Mouse (Mus musculus) forebrain, embryonic 12.5 days (tissue): ENCODE measurements around the gene Slc25a12. TPM values are rescaled to one million over a fixed set of nuclear protein-coding genes. Genes with fewer than 3 reads are reported as not detected.

Source experiments
- ATAC-seq: fragments of 200-750 bp; cut with Nextera tagmentation; 2 replicates; pipeline ENCODE4 v1.8.0; 2017; ENCODE audit warnings: moderate TSS enrichment; ENCODE audit not compliant: low FRiP score
- H3K27ac ChIP-seq: fragments of 300-500 bp; sonication (generic); 2 replicates; pipeline ENCODE4 v1.5.1; 2016; ENCODE audit warnings: mild to moderate bottlenecking
- H3K27me3 ChIP-seq: fragments of 300-500 bp; sonication (generic); 2 replicates; pipeline ENCODE4 v1.6.1; 2016; ENCODE audit warnings: mild to moderate bottlenecking
- H3K36me3 ChIP-seq: fragments of 300-500 bp; sonication (generic); replicated peaks from 2 replicates; pipeline ENCODE4 v1.6.1; 2016; ENCODE audit warnings: mild to moderate bottlenecking
- H3K4me1 ChIP-seq: fragments of 300-500 bp; sonication (generic); 2 replicates; pipeline ENCODE4 v1.6.1; 2016
- H3K4me2 ChIP-seq: fragments of 300-500 bp; sonication (generic); 2 replicates; pipeline ENCODE4 v1.6.1; 2016; ENCODE audit warnings: mild to moderate bottlenecking, moderate library complexity
- H3K4me3 ChIP-seq: fragments of 300-500 bp; sonication (generic); replicated peaks from 2 replicates; pipeline ENCODE4 v1.5.1; 2016; ENCODE audit warnings: mild to moderate bottlenecking
- H3K9ac ChIP-seq: fragments of 300-500 bp; sonication (generic); 2 replicates; pipeline ENCODE4 v1.6.1; 2016; ENCODE audit warnings: mild to moderate bottlenecking
- H3K9me3 ChIP-seq: fragments of 300-500 bp; sonication (generic); 2 replicates; pipeline ENCODE4 v1.6.1; 2016
- WGBS: fragments of 180-500 bp; shearing (Covaris S2); methylation state at CpG from one replicate; pipeline ENCODE4 v1.1.7; 2016; 5-methylcytosine and 5-hydroxymethylcytosine counted together
- polyA plus RNA-seq: library from polyadenylated mRNA; unstranded; fragments of >200 nt; fragmentation: Nextera tagmentation; extraction: Ambion mirVana; gene quantifications from 2 replicates; pipeline ENCODE4 v1.2.1, GENCODE M21; 2016

The Slc25a12 gene
- polyA plus RNA-seq, 1 experiment from 2014 or later = 53.8 TPM

GRCm38 (mm10) chr2:71371790-71372189 is 4.2 kb upstream of the Slc25a12 start:
- Histone ChIP-seq H3K27me3 (peaks cover 4% of the 10 kb centered on the region; the same call in 1 of the 2 replicates), H3K9me3 (no peaks in the 10 kb centered on the region), H3K4me3 (no peak overlapping the region), H3K9ac (no peak overlapping the region), H3K4me1 (peaks cover 5% of the 10 kb centered on the region), H3K4me2 (no peak overlapping the region), H3K27ac (no peak overlapping the region), H3K36me3 (no peaks in the 10 kb centered on the region)
- no peak for ATAC-seq
- WGBS = 91% methylated on average over 5 of the region's 5 CpGs

- H3K27me3 ChIP-seq = peaks cover 4% of the 10 kb centered on the region; the same call in 1 of the 2 replicates
- no peak overlapping the region for H3K27ac ChIP-seq
- no peak overlapping the region for H3K9ac ChIP-seq
- H3K9me3 ChIP-seq = no peaks in the 10 kb centered on the region
- 33% methylated on average over 8 of the region's 8 CpGs for WGBS
- ATAC-seq = no peak
- H3K4me2 ChIP-seq = peak overlapping the region; percentile 30
- peaks cover 16% of the 10 kb centered on the region for H3K4me1 ChIP-seq
- H3K36me3 ChIP-seq = no peaks in the 10 kb centered on the region
- peak overlapping the region; percentile 64; the same call in 1 of the 2 replicates for H3K4me3 ChIP-seq
These were observed 537 bp upstream of the Slc25a12 start for GRCm38 (mm10) chr2:71368086-71368485.

GRCm38 (mm10) chr2:71366618-71367124 is 878 bp downstream of the Slc25a12 start:
- no peak; the same call in 1 of the 2 replicates for ATAC-seq
- Histone ChIP-seq H3K9ac (peak overlapping the region; percentile 82), H3K4me3 (peak overlapping the region; percentile 64), H3K4me2 (peak overlapping the region; percentile 71), H3K4me1 (peaks cover 16% of the 10 kb centered on the region), H3K27me3 (peaks cover under 1% of the 10 kb centered on the region; the same call in 1 of the 2 replicates), H3K27ac (no peak overlapping the region), H3K36me3 (peaks cover 5% of the 10 kb centered on the region), H3K9me3 (no peaks in the 10 kb centered on the region)
- 22% methylated on average over 9 of the region's 9 CpGs for WGBS

GRCm38 (mm10) chr2:71360192-71360591 is 7.4 kb downstream of the Slc25a12 start:
- H3K4me1 ChIP-seq = peaks cover 3% of the 10 kb centered on the region; the same call in 1 of the 2 replicates
- H3K27me3 ChIP-seq = no peaks in the 10 kb centered on the region
- WGBS = 78% methylated on average over 1 of the region's 1 CpGs
- no peak for ATAC-seq
- H3K4me2 ChIP-seq = no peak overlapping the region
- H3K9me3 ChIP-seq = no peaks in the 10 kb centered on the region
- H3K36me3 ChIP-seq = peaks cover 6% of the 10 kb centered on the region
- no peak overlapping the region for H3K4me3 ChIP-seq
- H3K9ac ChIP-seq = no peak overlapping the region
- H3K27ac ChIP-seq = no peak overlapping the region

- Histone ChIP-seq H3K27me3 (no peaks in the 10 kb centered on the region), H3K4me2 (no peak overlapping the region), H3K4me1 (peaks cover 5% of the 10 kb centered on the region; the same call in 1 of the 2 replicates), H3K9me3 (no peaks in the 10 kb centered on the region), H3K27ac (no peak overlapping the region), H3K36me3 (peaks cover 6% of the 10 kb centered on the region), H3K4me3 (no peak overlapping the region), H3K9ac (no peak overlapping the region)
- no peak for ATAC-seq
- WGBS = 91% methylated on average over 5 of the region's 5 CpGs
These were observed 9.2 kb downstream of the Slc25a12 start for GRCm38 (mm10) chr2:71358347-71358746.

- H3K27ac ChIP-seq = no peak overlapping the region; the same call in 1 of the 2 replicates
- H3K9me3 ChIP-seq = no peaks in the 10 kb centered on the region
- no peak for ATAC-seq
- H3K4me3 ChIP-seq = no peak overlapping the region
- H3K4me1 ChIP-seq = peaks cover 5% of the 10 kb centered on the region; the same call in 1 of the 2 replicates
- no peaks in the 10 kb centered on the region for H3K27me3 ChIP-seq
- H3K36me3 ChIP-seq = no peaks in the 10 kb centered on the region
- no peak overlapping the region for H3K4me2 ChIP-seq
- no peak overlapping the region for H3K9ac ChIP-seq
- WGBS = 84% methylated on average over 5 of the region's 5 CpGs
These were observed 13.5 kb downstream of the Slc25a12 start for GRCm38 (mm10) chr2:71354055-71354425.

GRCm38 (mm10) chr2:71353306-71354054 is 14.1 kb downstream of the Slc25a12 start:
- peaks cover 5% of the 10 kb centered on the region; the same call in 1 of the 2 replicates for H3K4me1 ChIP-seq
- H3K36me3 ChIP-seq = no peaks in the 10 kb centered on the region
- no peak overlapping the region for H3K4me2 ChIP-seq
- no peak overlapping the region for H3K4me3 ChIP-seq
- ATAC-seq = no peak
- H3K9me3 ChIP-seq = no peaks in the 10 kb centered on the region
- H3K9ac ChIP-seq = peak overlapping the region; percentile 17; the same call in 1 of the 2 replicates
- H3K27ac ChIP-seq = no peak overlapping the region; the same call in 1 of the 2 replicates
- 70% methylated on average over 10 of the region's 10 CpGs for WGBS
- no peaks in the 10 kb centered on the region for H3K27me3 ChIP-seq

GRCm38 (mm10) chr2:71351727-71351987 is 15.9 kb downstream of the Slc25a12 start:
- H3K36me3 ChIP-seq = no peaks in the 10 kb centered on the region
- no peak overlapping the region for H3K4me3 ChIP-seq
- H3K27me3 ChIP-seq = no peaks in the 10 kb centered on the region
- H3K4me2 ChIP-seq = no peak overlapping the region
- H3K9me3 ChIP-seq = no peaks in the 10 kb centered on the region
- 86% methylated on average over 3 of the region's 3 CpGs for WGBS
- peaks cover 5% of the 10 kb centered on the region; the same call in 1 of the 2 replicates for H3K4me1 ChIP-seq
- no peak overlapping the region for H3K27ac ChIP-seq
- no peak overlapping the region for H3K9ac ChIP-seq
- no peak for ATAC-seq

GRCm38 (mm10) chr2:71350904-71351726 is 16.4 kb downstream of the Slc25a12 start:
- Histone ChIP-seq H3K9me3 (no peaks in the 10 kb centered on the region), H3K27me3 (no peaks in the 10 kb centered on the region)
- ATAC-seq = no peak

GRCm38 (mm10) chr2:71350181-71350580 is 17.4 kb downstream of the Slc25a12 start:
- no peak overlapping the region for H3K9ac ChIP-seq
- H3K4me2 ChIP-seq = no peak overlapping the region
- H3K9me3 ChIP-seq = no peaks in the 10 kb centered on the region
- WGBS = 84% methylated on average over 7 of the region's 7 CpGs
- H3K36me3 ChIP-seq = no peaks in the 10 kb centered on the region
- H3K4me1 ChIP-seq = peaks cover 5% of the 10 kb centered on the region; the same call in 1 of the 2 replicates
- H3K4me3 ChIP-seq = no peak overlapping the region
- no peaks in the 10 kb centered on the region for H3K27me3 ChIP-seq
- no peak overlapping the region for H3K27ac ChIP-seq
- ATAC-seq = no peak

More at GRCm38 (mm10) chr2:71350904-71351726, 16.4 kb downstream of the Slc25a12 start:
- Histone ChIP-seq H3K36me3 (no peaks in the 10 kb centered on the region), H3K4me3 (no peak overlapping the region), H3K4me1 (peaks cover 5% of the 10 kb centered on the region; the same call in 1 of the 2 replicates), H3K27ac (no peak overlapping the region), H3K9ac (no peak overlapping the region), H3K4me2 (no peak overlapping the region)
- 94% methylated on average over 11 of the region's 11 CpGs for WGBS

- no peaks in the 10 kb centered on the region for H3K36me3 ChIP-seq
- 89% methylated on average over 2 of the region's 2 CpGs for WGBS
- H3K27ac ChIP-seq = no peak overlapping the region
- H3K4me2 ChIP-seq = no peak overlapping the region
- peaks cover 5% of the 10 kb centered on the region; the same call in 1 of the 2 replicates for H3K4me1 ChIP-seq
- ATAC-seq = no peak
- H3K9me3 ChIP-seq = no peaks in the 10 kb centered on the region
- no peak overlapping the region for H3K9ac ChIP-seq
- no peak overlapping the region for H3K4me3 ChIP-seq
- H3K27me3 ChIP-seq = no peaks in the 10 kb centered on the region
These were observed 18.0 kb downstream of the Slc25a12 start for GRCm38 (mm10) chr2:71349511-71349910.

- no peak for ATAC-seq
- Histone ChIP-seq H3K36me3 (peaks cover 13% of the 10 kb centered on the region), H3K9me3 (no peaks in the 10 kb centered on the region), H3K4me2 (no peak overlapping the region), H3K27ac (no peak overlapping the region), H3K27me3 (no peaks in the 10 kb centered on the region), H3K4me3 (no peak overlapping the region), H3K9ac (no peak overlapping the region), H3K4me1 (no peaks in the 10 kb centered on the region)
- WGBS = 94% methylated on average over 20 of the region's 20 CpGs
These were observed 19.6 kb downstream of the Slc25a12 start for GRCm38 (mm10) chr2:71347732-71348490.
